8 mouse cellular contexts compared by ENCODE assay signal in genomic region chr17:46202421-46203071, GRCm38 (mm10). TPM values are rescaled to one million over a fixed set of nuclear protein-coding genes. Genes with fewer than 3 reads are reported as not detected.
DNase-seq lines count a peak whose midpoint lies in the region; ATAC-seq and TF ChIP-seq lines count a peak whose summit lies in the region.

TSS of gene Polh (minus strand) at chr17:46202645.
TSS of gene Xpo5 (plus strand) at chr17:46202782.

- peaks cover 45% of the 10 kb centered on the region for H3K79me2 ChIP-seq in MEL (ENCODE audit: control insufficient read depth, insufficient read depth, low read length, poor library complexity)

- ATAC-seq in hematopoietic stem cell, adult 5-6 weeks (replicated peaks in 1 of 2; ENCODE audit: insufficient read depth in 1 of 2, low FRiP score in 2 of 2, low TSS enrichment in 1 of 2, low read depth in 1 of 2, poor library complexity in 2 of 2, severe bottlenecking in 2 of 2), result peak; percentile 94 to 95
- peak; percentile 98 for ATAC-seq in lung, embryonic 16.5 days (ENCODE audit: low read depth)

- WGBS in cerebellum, adult 2 months, result under 1% methylated on average over 66 of the region's 66 CpGs
- WGBS in lung, embryonic 16.5 days, result under 1% methylated on average over 66 of the region's 66 CpGs

- peak; percentile 97 for DNase-seq in MEL (ENCODE audit: low read depth, low spot score)
- peak; percentile 93 to 94 for DNase-seq in cerebellum, adult 2 months
- peak; percentile 98 for DNase-seq in forelimb bud, embryonic 11.5 days (ENCODE audit: low read depth, low spot score)
- DNase-seq in layer of hippocampus, adult 9-10 months (ENCODE audit: low spot score), result peak; percentile 59
- peak; percentile 87 for DNase-seq in ovary, postnatal 10 days (ENCODE audit: low spot score)
- peak; percentile 89 to 94 for DNase-seq in thymus, postnatal 10 days (ENCODE audit: low spot score in 2 of 2)

- peak within 1 kb of the TSS; percentile 96 for H3K4me2 ChIP-seq in lung, embryonic 16.5 days (ENCODE audit: low read depth, low read length)

- TF ChIP-seq EP300 in MEL (IDR thresholded peaks at IDR 0.05; ENCODE audit: low read depth in 1 of 2, low read length in 2 of 2), result peak in 1 of 2 experiments; percentile 67; a peak in 2 of 4 replicates

- no peak for TF ChIP-seq RAD21 in MEL (IDR thresholded peaks at IDR 0.05; ENCODE audit: low read depth, low read length)

- H3K4me3 ChIP-seq in MEL (ENCODE audit: control insufficient read depth in 1 of 2, insufficient read depth in 1 of 2, low read depth in 2 of 2, low read length in 2 of 2), result peak within 1 kb of the TSS; percentile 71 to 97
- H3K4me3 ChIP-seq in cerebellum, adult 2 months (replicated peaks; ENCODE audit: insufficient read depth, low read depth, low read length), result peak within 1 kb of the TSS; percentile 91
- H3K4me3 ChIP-seq in lung, embryonic 16.5 days (ENCODE audit: low read length), result peak within 1 kb of the TSS; percentile 97

- H3K27ac ChIP-seq in MEL (ENCODE audit: control insufficient read depth, low read depth, low read length), result peak within 1 kb of the TSS; percentile 95
- H3K27ac ChIP-seq in cerebellum, adult 2 months (ENCODE audit: insufficient read depth, low read length), result peak within 1 kb of the TSS; percentile 32
- H3K27ac ChIP-seq in lung, embryonic 16.5 days (ENCODE audit: low read length), result peak within 1 kb of the TSS; percentile 91

- TF ChIP-seq CTCF in MEL (IDR thresholded peaks at IDR 0.05 in 2 of 3, conservative IDR thresholded peaks at IDR 0.05 in 1 of 3; ENCODE audit: control insufficient read depth in 1 of 3, insufficient read depth in 1 of 3, low read depth in 2 of 3, low read length in 3 of 3, poor library complexity in 1 of 3, severe bottlenecking in 1 of 3), result no peak
- TF ChIP-seq CTCF in cerebellum, adult 2 months (IDR thresholded peaks at IDR 0.05; ENCODE audit: borderline replicate concordance, insufficient read depth, low read depth, low read length), result no peak

- H3K9me3 ChIP-seq in MEL (replicated peaks; ENCODE audit: insufficient read depth, low read length), result no peaks in the 10 kb centered on the region
- H3K9me3 ChIP-seq in lung, embryonic 16.5 days (ENCODE audit: control insufficient read depth, low read length), result no peaks in the 10 kb centered on the region

- H3K9ac ChIP-seq in MEL (ENCODE audit: control insufficient read depth, low read depth, low read length, poor library complexity, severe bottlenecking), result peak within 1 kb of the TSS; percentile 97
- peak within 1 kb of the TSS; percentile 83 for H3K9ac ChIP-seq in lung, embryonic 16.5 days (ENCODE audit: low read length)

- H3K36me3 ChIP-seq in MEL (ENCODE audit: control insufficient read depth in 1 of 2, insufficient read depth in 2 of 2, low read length in 2 of 2), result peaks cover 18 to 19% of the 10 kb centered on the region in 2 experiments
- H3K36me3 ChIP-seq in lung, embryonic 16.5 days (ENCODE audit: control insufficient read depth, insufficient read depth, low read length), result peaks cover 24% of the 10 kb centered on the region

- peaks cover 7 to 8% of the 10 kb centered on the region in 2 experiments; a peak in 3 of 4 replicates for H3K4me1 ChIP-seq in MEL (ENCODE audit: control insufficient read depth in 1 of 2, insufficient read depth in 2 of 2, low read length in 2 of 2)
- no peaks in the 10 kb centered on the region for H3K4me1 ChIP-seq in cerebellum, adult 2 months (ENCODE audit: control insufficient read depth, insufficient read depth, low read length)
- H3K4me1 ChIP-seq in lung, embryonic 16.5 days (replicated peaks; ENCODE audit: control insufficient read depth, insufficient read depth, low read length), result peaks cover 22% of the 10 kb centered on the region

- TF ChIP-seq POLR2A in MEL (IDR thresholded peaks at IDR 0.05; ENCODE audit: control insufficient read depth in 1 of 2, insufficient read depth in 1 of 2, low read depth in 1 of 2, low read length in 2 of 2, poor library complexity in 1 of 2), result peak; percentile 70 to 90
- peak; percentile 93 for TF ChIP-seq POLR2A in cerebellum, adult 2 months (IDR thresholded peaks at IDR 0.05; ENCODE audit: borderline replicate concordance, insufficient read depth, low read length)

- no peaks in the 10 kb centered on the region for H3K27me3 ChIP-seq in MEL (ENCODE audit: control insufficient read depth in 1 of 2, insufficient read depth in 2 of 2, low read length in 2 of 2)
- H3K27me3 ChIP-seq in cerebellum, adult 2 months (ENCODE audit: control insufficient read depth, insufficient read depth, low read length), result no peaks in the 10 kb centered on the region
- no peaks in the 10 kb centered on the region for H3K27me3 ChIP-seq in lung, embryonic 16.5 days (ENCODE audit: control insufficient read depth, insufficient read depth, low read depth, low read length)

TF ChIP-seq in MEL, 35 proteins besides CTCF, POLR2A, EP300 and RAD21:
- TF ChIP-seq MEF2A (IDR thresholded peaks at IDR 0.05; ENCODE audit: extremely low read depth, insufficient replicate concordance, low read depth, low read length, poor library complexity, severe bottlenecking), result no peak
- peak; percentile 70; the same call in 1 of the 2 replicates for TF ChIP-seq TCF12 (IDR thresholded peaks at IDR 0.05; ENCODE audit: low read depth, low read length)
- TF ChIP-seq MXI1 (IDR thresholded peaks at IDR 0.05; ENCODE audit: low read depth, low read length), result peak; percentile 87
- peak; percentile 99; the same call in 1 of the 2 replicates for TF ChIP-seq NRF1 (IDR thresholded peaks at IDR 0.05; ENCODE audit: insufficient read depth, low read depth, low read length, poor library complexity, severe bottlenecking)
- TF ChIP-seq ZMIZ1 (IDR thresholded peaks at IDR 0.05; ENCODE audit: low read depth, low read length), result peak; percentile 10; the same call in 1 of the 2 replicates
- peak; percentile 96 for TF ChIP-seq MYB (IDR thresholded peaks at IDR 0.05; ENCODE audit: low read depth, low read length)
- TF ChIP-seq MYC (IDR thresholded peaks at IDR 0.05; ENCODE audit: low read depth, low read length), result peak; percentile 79
- TF ChIP-seq CHD2 (IDR thresholded peaks at IDR 0.05; ENCODE audit: low read length), result no peak
- TF ChIP-seq E2F4 (IDR thresholded peaks at IDR 0.05; ENCODE audit: borderline replicate concordance, low read depth, low read length), result peak; percentile 85; the same call in 1 of the 2 replicates
- TF ChIP-seq GABPA (IDR thresholded peaks at IDR 0.05; ENCODE audit: low read depth, low read length), result no peak
- peak; percentile 16; the same call in 1 of the 2 replicates for TF ChIP-seq MAX (IDR thresholded peaks at IDR 0.05; ENCODE audit: low read length)
- TF ChIP-seq ELF1 (IDR thresholded peaks at IDR 0.05; ENCODE audit: low read depth, low read length), result peak; percentile 94
- no peak for TF ChIP-seq MAFK (IDR thresholded peaks at IDR 0.05; ENCODE audit: borderline replicate concordance, low read depth, low read length)
- TF ChIP-seq MAZ (IDR thresholded peaks at IDR 0.05; ENCODE audit: low read depth, low read length), result peak; percentile 24; the same call in 1 of the 2 replicates
- 0 out of 2 replicates have a peak, but pooled peaks have one; percentile 36 for TF ChIP-seq UBTF (IDR thresholded peaks at IDR 0.05; ENCODE audit: borderline replicate concordance, insufficient read depth, low read depth, low read length)
- TF ChIP-seq TAL1 (IDR thresholded peaks at IDR 0.05; ENCODE audit: low read length), result no peak
- peak; percentile 92 for TF ChIP-seq NELFE (IDR thresholded peaks at IDR 0.05; ENCODE audit: low read depth, low read length)
- TF ChIP-seq TBP (IDR thresholded peaks at IDR 0.05; ENCODE audit: low read depth, low read length), result peak; percentile 82
- TF ChIP-seq ETS1 (IDR thresholded peaks at IDR 0.05; ENCODE audit: low read depth, low read length), result peak; percentile 60
- no peak; the same call in 1 of the 2 replicates for TF ChIP-seq KAT2A (conservative IDR thresholded peaks at IDR 0.05; ENCODE audit: low read depth, low read length)
- TF ChIP-seq ZNF384 (IDR thresholded peaks at IDR 0.05; ENCODE audit: low read depth, low read length), result no peak
- TF ChIP-seq SIN3A (IDR thresholded peaks at IDR 0.05; ENCODE audit: low read length), result peak; percentile 95
- 0 out of 2 replicates have a peak, but pooled peaks have one; percentile 33 for TF ChIP-seq RCOR1 (IDR thresholded peaks at IDR 0.05; ENCODE audit: low read depth, low read length)
- TF ChIP-seq HCFC1 (IDR thresholded peaks at IDR 0.05; ENCODE audit: low read depth, low read length), result peak; percentile 85
- peak; percentile 84 for TF ChIP-seq POLR2AphosphoS2 (IDR thresholded peaks at IDR 0.05; ENCODE audit: low read length)
- TF ChIP-seq GATA1 (IDR thresholded peaks at IDR 0.05; ENCODE audit: low read depth, low read length), result peak; percentile 78; the same call in 1 of the 2 replicates

RNA-seq across cellular contexts. Expression of gene Polh, which starts in this region (rescaled TPM):
- 28.4 and 30.8 TPM in 2 replicates for total RNA-seq in MEL (2012; rRNA removed)
- 10 to 100 TPM in 1 of 2 experiments, not detected in 1; 22.2 TPM for polyA plus RNA-seq in MEL (2012; ENCODE audit: insufficient read depth in 1 of 2, insufficient read length in 2 of 2, low read depth in 1 of 2, low replicate concordance in 2 of 2, missing spikeins in 1 of 2)
- 5.8 and 6.7 TPM in 2 replicates for polyA plus RNA-seq in cerebellum, adult 2 months (2012; rRNA removed)
- total RNA-seq in hematopoietic stem cell, adult 5-6 weeks (2017), result 18.2 and 24.1 TPM in 2 replicates
- polyA plus RNA-seq in lung, embryonic 16.5 days (2015; fragmentation: Nextera tagmentation; extraction: Ambion mirVana), result 24.1 and 26.0 TPM in 2 replicates

RNA-seq across cellular contexts. Expression of gene Xpo5, which starts in this region (rescaled TPM):
- 79.0 and 82.7 TPM in 2 replicates for total RNA-seq in MEL (2012; rRNA removed)
- 10 to 100 TPM; 47.5 to 93.4 TPM for polyA plus RNA-seq in MEL (2012; ENCODE audit: insufficient read depth in 1 of 2, insufficient read length in 2 of 2, low read depth in 1 of 2, low replicate concordance in 2 of 2, missing spikeins in 1 of 2)
- 39.1 and 40.7 TPM in 2 replicates for polyA plus RNA-seq in cerebellum, adult 2 months (2012; rRNA removed)
- total RNA-seq in hematopoietic stem cell, adult 5-6 weeks (2017), result 52.8 and 57.3 TPM in 2 replicates
- polyA plus RNA-seq in lung, embryonic 16.5 days (2015; fragmentation: Nextera tagmentation; extraction: Ambion mirVana), result 31.2 and 33.8 TPM in 2 replicates

Comparison
In these comparisons a context has a peak if more than half of its experiments do, and no peak if none do; other contexts are left out.
1. Peak in every context shown above with its lines: DNase-seq, ATAC-seq, H3K4me3 ChIP-seq and H3K27ac ChIP-seq.
2. H3K27ac ChIP-seq: peak in every context shown above with its lines; median percentile 95 in MEL; 91 in lung, embryonic 16.5 days; 32 in cerebellum, adult 2 months.